Mouse (Mus musculus) CH12.LX (cell line): ENCODE measurements at regions not wholly inside any gene's neighbourhood (a gene's known extent, or its start where the extent isn't known, plus 50 kb on each side); places are given as distances from the start of the nearest gene placed in this dataset.

Experiments used
- CTCF ChIP-seq, 2 experiments: IDR thresholded peaks in 1 of 2; conservative IDR thresholded peaks in 1 of 2; 2 replicates each; pipeline ENCODE4 v1.5.1; 2011 to 2012; ENCODE audit warnings: low read depth in 2 of 2, low read length in 2 of 2, improper control_type of control experiment in 1 of 2, inconsistent platforms in 1 of 2, mild to moderate bottlenecking in 1 of 2, moderate library complexity in 1 of 2
- EP300 ChIP-seq: IDR thresholded peaks from 2 replicates; pipeline ENCODE4 v1.6.1; 2011; ENCODE audit warnings: low read length, improper control_type of control experiment
- MXI1 ChIP-seq: IDR thresholded peaks from 2 replicates; pipeline ENCODE4 v1.6.1; 2011; ENCODE audit warnings: mild to moderate bottlenecking, low read depth, low read length, improper control_type of control experiment
- MYC ChIP-seq: IDR thresholded peaks from 2 replicates; pipeline ENCODE4 v1.6.1; 2011; ENCODE audit warnings: low read depth, mild to moderate bottlenecking, improper control_type of control experiment, low read length
- NELFE ChIP-seq: IDR thresholded peaks from 2 replicates; pipeline ENCODE4 v1.6.1; 2011; ENCODE audit warnings: low read depth, low read length, improper control_type of control experiment
- PAX5 ChIP-seq: IDR thresholded peaks from 2 replicates; pipeline ENCODE4 v1.6.1; 2012; ENCODE audit warnings: low read length, inconsistent platforms, mixed read lengths
- POLR2AphosphoS2 ChIP-seq: IDR thresholded peaks from 2 replicates; pipeline ENCODE4 v1.6.1; 2011; ENCODE audit warnings: low read depth, low read length, improper control_type of control experiment
- RCOR1 ChIP-seq: conservative IDR thresholded peaks from 2 replicates; pipeline ENCODE4 v1.6.1; 2012; ENCODE audit warnings: low read depth, mild to moderate bottlenecking, inconsistent platforms, low read length, improper control_type of control experiment
- SMC3 ChIP-seq: IDR thresholded peaks from 2 replicates; pipeline ENCODE4 v1.6.1; 2011; ENCODE audit warnings: low read depth, low read length, improper control_type of control experiment
- ZC3H11A ChIP-seq: IDR thresholded peaks from 2 replicates; pipeline ENCODE4 v1.6.1; 2012; ENCODE audit warnings: low read depth, mild to moderate bottlenecking, inconsistent platforms, low read length, improper control_type of control experiment
- ZMIZ1 ChIP-seq: IDR thresholded peaks from 2 replicates; pipeline ENCODE4 v1.6.1; 2012; ENCODE audit warnings: low read depth, mild to moderate bottlenecking, inconsistent platforms, low read length, improper control_type of control experiment
- ZNF384 ChIP-seq: IDR thresholded peaks from 2 replicates; pipeline ENCODE4 v1.6.1; 2012; ENCODE audit warnings: low read depth, low read length, improper control_type of control experiment, inconsistent platforms

DNA sequence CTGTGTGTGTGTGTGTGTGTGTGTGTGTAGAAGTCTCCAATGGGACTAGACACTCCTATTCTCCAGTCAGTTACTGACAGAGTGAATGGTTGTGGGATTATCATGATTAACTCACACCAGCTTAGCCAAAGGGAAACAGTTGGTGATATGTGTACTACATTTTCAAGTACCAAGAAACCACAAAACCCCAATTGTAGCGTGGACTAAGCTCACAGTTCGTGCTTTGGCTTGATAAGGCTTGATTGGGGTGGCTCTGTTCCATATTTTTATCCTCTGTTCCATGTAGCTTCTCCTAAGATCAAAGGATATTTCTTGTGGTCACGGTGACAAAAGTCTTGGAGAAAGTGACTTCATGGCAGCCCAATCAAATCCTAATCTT is 51.9 kb upstream of the Tab2 start:
- TF ChIP-seq CTCF (conservative IDR thresholded peaks at IDR 0.05 in 1 of 2, IDR thresholded peaks at IDR 0.05 in 1 of 2; ENCODE audit: low read depth in 2 of 2, low read length in 2 of 2): no peak
- no peak for TF ChIP-seq SMC3
- TF ChIP-seq EP300: no peak
- TF ChIP-seq PAX5: no peak
- TF ChIP-seq ZC3H11A: no peak
- no peak for TF ChIP-seq MYC
- TF ChIP-seq POLR2AphosphoS2: no peak
- TF ChIP-seq RCOR1: no peak
- TF ChIP-seq ZMIZ1: no peak
- TF ChIP-seq ZNF384: no peak
- no peak for TF ChIP-seq MXI1
- TF ChIP-seq NELFE: no peak
